Mouse (Mus musculus) kidney, postnatal 10 days (tissue): ENCODE measurements around the gene Phc3.
"Not testable (repeated sequence)": the region's sequence is repeated elsewhere in the genome, so short reads cannot be mapped to it uniquely, and the experiment has no call there.

Source experiments
- DNase-seq: peaks from one replicate; pipeline ENCODE4 v3.0.0; 2021; ENCODE audit warnings: mixed read lengths

The Phc3 gene

DNA sequence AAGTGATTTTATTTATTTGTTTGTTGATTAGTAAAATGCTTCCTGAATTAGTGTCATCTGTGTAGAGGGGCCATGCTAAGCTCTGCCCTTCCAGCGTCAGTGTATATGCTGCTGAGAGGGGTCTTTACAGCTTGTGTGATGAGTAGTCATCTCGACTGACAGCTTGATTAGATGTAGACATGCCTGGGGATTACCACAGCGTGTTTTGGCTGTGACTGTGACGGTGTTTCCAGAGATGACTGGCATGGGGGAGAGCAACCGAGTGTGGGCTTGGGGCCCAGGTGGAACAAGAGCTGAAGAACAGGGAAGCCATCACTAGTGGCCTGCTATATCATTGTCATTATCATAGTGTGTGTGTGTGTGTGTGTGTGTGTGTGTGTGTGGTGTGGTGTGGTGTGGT, 100.6 kb downstream of the Phc3 start:
- no peak for DNase-seq

DNA sequence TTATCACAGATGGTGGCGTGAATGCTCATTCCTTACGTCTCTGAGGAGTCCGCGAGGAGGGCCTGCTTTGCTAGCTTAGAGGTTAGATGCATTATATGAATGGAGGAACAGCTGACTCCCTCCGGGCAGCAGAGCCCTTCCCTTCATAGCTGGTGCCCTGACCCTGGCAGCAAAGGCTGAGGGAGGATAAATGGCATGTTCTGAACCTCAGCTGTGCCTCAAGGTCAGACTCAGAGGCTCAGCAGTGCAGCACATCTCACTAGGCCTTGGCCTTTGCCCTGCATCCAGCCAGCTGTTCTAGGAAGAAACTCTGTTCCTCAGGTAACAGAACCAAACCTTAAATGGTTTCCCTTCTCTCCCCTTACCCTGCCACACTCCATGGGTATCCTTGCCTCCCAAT, 101.0 kb downstream of the Phc3 start:
- no peak for DNase-seq

DNA sequence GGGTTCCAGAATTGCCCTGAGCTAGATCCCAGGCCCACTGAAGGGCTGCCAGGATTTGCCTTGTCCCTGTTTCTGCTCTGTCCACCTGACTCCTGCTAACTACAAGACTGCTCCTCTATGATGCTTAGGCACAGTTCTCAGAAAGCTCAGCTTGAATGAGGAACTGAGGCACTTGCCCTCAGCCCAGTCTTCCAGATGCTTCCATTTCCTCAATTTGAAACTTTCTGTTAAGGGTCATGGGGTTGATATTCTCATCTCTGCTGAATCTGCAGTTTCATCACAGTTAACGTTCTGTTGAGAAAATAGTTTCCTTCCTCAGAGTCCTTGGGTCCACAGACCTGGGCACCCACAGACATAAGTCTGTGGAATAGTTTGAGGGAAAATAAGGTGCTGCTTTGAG, 104.6 kb downstream of the Phc3 start:
- no peak for DNase-seq

DNA sequence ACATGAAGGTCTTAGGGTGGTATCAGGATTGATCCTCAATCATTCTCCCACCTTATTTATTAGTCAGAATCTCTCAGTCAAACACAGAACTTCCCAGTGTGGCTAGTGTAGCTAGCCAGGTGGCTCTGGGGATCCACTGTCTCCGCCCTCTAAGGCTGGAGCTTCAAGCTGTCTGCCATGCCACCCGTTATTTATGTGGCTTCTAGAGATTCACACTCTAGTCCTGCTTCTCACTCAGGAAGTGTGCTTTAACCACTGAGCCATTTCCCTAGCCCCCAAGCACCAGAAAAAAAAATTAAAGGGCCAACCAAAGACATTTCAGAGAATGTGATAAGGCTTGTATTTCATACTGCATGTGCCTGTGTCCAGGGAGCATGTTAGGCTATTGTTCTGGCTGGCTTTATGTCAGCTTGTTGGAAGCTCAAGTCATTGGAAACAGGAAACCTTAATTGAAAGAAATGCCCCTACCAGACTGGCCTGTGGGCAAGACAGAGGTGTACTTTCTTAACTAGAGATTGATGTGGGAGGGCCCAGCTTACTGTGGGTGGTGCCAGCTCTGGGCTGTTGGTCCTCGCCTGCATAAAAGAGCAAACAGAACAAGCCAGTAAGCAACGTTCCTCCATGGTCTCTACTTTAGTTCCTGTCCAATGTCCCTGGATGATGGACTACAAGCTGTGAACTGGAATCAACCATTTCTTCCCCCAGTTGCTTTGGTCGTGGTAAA, 105.3 kb downstream of the Phc3 start:
- no peak for DNase-seq

DNA sequence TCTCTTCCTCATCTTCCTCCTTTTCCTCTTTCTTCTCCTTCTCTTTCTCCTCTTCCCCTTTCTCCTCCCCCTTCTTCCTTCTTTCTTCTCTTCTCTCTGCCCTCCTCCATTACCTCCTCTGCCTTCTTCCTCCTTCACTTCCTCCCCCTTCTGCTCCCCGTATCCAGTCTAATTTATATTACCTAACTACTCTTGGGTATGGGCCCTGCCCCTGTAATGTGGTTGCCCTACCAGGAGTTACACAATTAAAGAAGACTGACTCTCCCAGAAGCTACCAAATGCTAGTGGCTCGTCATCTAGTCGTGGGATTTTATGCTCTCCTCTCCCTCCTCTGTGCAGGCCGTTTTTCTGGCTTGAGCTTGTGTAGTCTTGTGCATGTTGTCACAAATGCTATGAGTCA, 108.5 kb downstream of the Phc3 start:
- no peak for DNase-seq

DNA sequence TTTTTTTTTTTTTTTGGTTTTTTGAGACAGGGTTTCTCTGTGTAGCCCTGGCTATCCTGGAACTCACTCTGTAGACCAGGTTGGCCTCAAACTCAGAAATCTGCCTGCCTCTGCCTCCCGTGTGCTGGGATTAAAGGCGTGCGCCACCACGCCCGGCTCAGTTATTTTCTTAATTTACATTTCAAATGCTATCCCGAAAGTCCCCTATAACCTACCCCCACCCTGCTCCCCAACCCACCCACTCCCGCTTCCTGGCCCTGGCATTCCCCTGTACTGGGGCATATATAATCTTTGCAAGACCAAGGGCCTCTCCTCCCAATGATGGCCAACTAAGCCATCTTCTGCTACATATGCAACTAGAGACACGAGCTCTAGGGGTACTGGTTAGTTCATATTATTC, 109.6 kb downstream of the Phc3 start:
- not testable (repeated sequence) for DNase-seq

DNA sequence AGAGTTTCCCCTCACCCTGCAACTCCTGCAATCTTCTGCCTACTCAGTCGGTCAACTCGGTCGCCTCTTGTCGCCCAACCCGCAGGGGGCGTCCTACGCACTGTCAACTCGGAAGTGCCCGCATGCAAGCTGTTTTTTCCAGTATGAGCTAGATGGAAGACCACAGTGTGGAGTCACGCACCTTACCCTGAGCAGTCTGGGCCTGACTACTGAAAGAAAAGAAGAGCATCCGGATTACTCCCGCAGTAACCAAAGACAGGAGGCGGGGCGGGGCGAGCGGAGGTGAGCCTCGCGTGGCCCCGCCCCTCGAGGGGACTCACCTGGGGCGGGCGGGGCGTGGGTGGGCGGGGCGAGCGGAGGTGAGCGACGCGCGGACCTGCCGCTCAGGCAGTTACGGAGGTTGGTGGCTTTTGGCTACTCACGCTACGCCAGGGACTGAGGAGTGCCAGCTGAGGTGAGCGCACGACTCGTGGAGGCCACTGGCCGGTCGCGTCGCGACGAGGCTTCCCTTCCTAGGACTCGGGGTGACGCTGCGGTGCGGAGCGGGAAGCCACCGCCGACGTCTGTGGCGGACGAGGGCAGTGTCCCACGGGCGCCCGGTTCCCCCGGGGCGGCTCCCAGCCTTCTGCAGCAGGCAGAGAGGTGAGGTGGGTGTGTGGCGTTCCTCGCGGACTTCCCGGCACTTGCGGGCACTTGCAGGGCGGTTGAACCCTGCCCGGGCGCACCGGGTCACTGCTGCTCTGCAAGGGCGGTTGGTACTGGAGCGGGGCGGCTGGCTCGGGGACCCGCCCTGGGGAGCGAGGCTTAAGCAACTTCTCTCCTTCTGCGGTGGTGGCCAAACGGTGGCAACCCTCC, 113.4 kb downstream of the Phc3 start, which contains the start of gene Gpr160:
Gene Gpr160 (plus strand): TSS at position 347 of the 855 bp plus-strand sequence.
- DNase-seq, result peak; percentile 83

DNA sequence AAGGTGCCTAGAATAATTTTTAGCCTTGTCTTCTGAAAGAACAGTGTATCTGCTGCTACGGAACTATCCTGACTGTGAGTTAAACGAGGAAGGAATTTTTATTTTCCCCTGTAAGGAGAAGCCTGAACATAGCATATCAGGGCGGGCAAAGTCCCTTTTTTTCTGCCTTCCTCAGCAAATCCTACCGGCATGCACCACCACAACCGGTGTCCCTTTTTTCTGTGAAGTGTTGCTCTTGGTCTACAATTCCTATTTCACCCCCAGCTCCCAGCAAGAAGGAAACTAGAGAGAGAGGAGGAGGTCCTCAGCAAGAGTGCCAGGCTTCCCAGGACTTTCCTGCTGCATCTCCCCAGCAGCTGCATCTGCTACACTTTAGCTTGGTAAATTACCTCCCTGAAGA, 115.6 kb downstream of the Phc3 start:
- no peak for DNase-seq

DNA sequence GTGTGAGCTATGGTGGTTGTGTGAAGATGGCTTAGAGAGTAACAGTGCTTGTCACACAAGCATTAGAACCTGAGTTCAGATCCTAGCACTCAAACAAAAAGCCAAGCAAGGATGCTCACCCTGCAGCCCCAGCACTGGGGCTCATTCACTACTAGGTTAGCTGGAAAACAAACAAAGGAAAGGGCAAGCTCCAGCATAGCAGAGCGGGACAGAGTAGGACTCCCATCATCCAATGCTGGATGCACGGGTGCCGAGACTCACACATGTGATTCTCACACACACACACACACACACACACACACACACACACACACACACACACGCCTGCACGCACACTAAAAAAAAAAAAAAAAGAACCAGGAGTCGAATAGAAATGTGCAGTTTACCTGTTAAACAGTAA, 117.8 kb downstream of the Phc3 start:
- no peak for DNase-seq
